Mouse (Mus musculus) left cerebral cortex, postnatal 10 days (tissue): ENCODE results near the gene Umps. TPM values are rescaled to one million over a fixed set of nuclear protein-coding genes. Genes with fewer than 3 reads are reported as not detected.

Source experiments
- DNase-seq, 2 experiments: peaks; one replicate each; pipeline ENCODE4 v3.0.0; 2021 to 2022; ENCODE audit warnings: low spot score in 2 of 2, mixed read lengths in 1 of 2; ENCODE audit errors: extremely low spot score in 1 of 2
- intact Hi-C: fragments of 180-260 bp; cut with DNase I; formaldehyde crosslinking; loops from one replicate; pipeline ENCODE4 v1.15.1; 2025
- total RNA-seq, 2 experiments: library from RNA; stranded (reverse); gene quantifications; 2 replicates each; pipeline ENCODE4 v1.2.3; 2021

The Umps gene
- total RNA-seq, 2 experiments from 2014 or later: 17.0 to 18.2 TPM

GRCm38 (mm10) chr16:33937567-33937966 is 29.3 kb downstream of the Umps start:
- intact Hi-C loops: no loop called here
- DNase-seq: peak in 1 of 2 experiments; percentile 62

GRCm38 (mm10) chr16:33936885-33937284 is 30.0 kb downstream of the Umps start:
- DNase-seq: no peak
- intact Hi-C loops: no loop called here

DNA sequence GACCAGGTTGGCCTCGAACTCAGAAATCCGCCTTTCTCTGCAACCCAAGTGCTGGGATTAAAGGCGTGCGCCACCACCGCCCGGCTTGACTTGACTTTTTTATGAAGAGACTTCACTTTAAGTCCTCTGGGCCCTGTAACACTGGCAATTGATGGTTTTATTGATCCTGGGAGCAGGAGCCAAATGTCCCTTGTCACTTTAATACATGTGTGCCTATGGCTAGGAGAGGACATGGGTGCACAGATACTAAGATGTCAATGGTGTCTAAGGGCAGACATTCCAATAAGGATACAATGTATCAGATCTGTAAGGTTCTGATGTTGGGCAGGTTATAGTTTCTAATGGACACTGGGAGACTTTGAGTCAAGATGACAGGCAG is 31.4 kb downstream of the Umps start:
- intact Hi-C loops: no loop called here
- DNase-seq: no peak

DNA sequence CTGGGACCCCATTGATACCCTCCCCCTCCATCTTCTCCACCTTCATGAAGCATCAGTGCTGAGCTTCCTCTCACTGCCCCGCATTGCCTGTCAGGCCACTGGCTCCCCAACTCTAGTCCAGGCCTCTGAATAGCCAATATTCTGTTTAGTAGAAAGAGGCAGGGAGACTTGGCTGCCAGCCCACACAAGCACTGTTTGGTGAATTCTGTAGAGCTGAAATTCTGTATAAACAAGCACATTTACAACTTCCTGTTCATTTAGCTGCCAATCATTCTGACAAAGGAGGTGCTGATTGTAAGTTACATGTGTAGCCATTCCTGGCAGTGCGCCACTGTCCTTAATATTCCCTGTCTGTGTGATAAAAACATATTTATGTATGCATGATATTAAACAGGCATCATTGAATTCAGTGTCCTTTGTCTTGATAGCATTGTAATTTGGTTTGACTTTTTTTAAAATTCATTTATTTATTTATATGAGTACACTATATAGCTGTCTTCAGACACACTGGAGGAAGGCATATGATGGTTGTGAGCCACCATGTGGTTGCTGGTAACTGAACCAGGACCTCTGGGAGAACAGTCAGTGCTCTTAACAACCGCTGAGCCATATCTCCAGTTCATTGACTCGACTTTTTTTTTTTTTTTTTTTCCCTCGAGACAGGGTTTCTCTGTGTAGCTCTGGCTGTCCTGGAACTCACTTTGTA is 32.0 kb downstream of the Umps start:
- peak; percentile 54 to 82 for DNase-seq
- intact Hi-C loops: no loop called here

GRCm38 (mm10) chr16:33933411-33933810 is 33.4 kb downstream of the Umps start:
- intact Hi-C loops: no loop called here

DNA sequence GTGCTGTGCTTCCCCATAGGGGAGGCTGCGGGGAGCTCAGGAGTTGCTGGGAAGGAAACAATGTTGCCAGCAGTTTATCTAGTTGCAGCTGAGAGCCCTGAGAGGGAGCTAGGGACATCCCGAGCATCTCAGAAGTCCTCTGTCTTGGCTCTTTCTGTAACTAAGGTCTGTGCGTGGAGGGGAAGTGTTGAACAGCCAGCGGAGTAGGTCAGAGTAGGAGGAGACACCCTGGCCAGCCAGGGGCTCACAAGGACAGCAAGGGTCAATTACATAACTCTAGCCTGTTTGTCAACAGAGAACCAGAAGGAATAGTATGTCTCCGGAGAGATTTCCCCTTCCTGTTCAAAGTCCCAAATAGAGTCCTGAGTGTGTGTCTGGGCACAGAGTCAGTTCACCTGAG is 34.7 kb downstream of the Umps start:
- no peak for DNase-seq
- intact Hi-C loops: no loop called here

More at GRCm38 (mm10) chr16:33933411-33933810, 33.4 kb downstream of the Umps start:
- DNase-seq: no peak

DNA sequence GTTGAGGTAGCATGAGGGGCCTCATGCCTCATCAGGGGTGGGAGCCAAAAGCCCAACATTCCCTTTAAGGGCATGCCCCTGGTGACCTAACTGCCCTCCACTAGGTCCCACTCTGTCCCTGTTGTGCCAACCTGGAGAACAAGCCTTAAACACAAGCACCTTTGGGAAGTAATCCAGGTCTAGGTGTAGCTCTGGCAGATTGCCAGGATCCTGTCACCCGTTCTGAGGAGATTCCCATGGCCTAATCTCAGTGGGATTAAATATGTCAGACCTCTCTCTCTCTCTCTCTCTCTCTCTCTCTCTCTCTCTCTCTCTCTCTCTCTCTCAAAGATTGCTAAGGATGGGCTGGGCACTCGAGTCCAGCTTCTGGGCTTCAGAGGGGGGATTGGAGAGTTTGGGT is 35.2 kb downstream of the Umps start:
- DNase-seq: no peak
- intact Hi-C loops: no loop called here

DNA sequence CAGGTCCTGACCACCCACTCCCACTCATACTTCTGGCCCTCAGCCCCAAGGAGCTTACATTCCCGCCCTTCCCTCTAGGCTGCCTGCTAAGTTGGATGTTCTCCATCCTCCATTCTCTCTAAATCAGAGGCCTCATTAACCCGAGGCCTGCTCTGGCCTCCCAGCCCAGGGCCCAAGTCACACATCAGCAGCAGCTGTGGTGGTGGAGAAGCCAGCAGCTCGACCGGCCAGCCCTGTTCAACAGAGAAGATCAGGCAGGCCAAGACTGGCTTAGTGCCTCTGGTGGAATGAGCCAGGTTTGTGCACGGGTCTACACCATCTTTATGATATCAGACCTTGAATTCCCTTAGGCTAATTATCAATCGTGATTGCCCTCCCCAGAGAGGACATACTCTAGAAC is 36.1 kb downstream of the Umps start:
- intact Hi-C loops: no loop called here
- DNase-seq: no peak

GRCm38 (mm10) chr16:33928788-33929462 is 37.9 kb downstream of the Umps start:
- no peak for DNase-seq

DNA sequence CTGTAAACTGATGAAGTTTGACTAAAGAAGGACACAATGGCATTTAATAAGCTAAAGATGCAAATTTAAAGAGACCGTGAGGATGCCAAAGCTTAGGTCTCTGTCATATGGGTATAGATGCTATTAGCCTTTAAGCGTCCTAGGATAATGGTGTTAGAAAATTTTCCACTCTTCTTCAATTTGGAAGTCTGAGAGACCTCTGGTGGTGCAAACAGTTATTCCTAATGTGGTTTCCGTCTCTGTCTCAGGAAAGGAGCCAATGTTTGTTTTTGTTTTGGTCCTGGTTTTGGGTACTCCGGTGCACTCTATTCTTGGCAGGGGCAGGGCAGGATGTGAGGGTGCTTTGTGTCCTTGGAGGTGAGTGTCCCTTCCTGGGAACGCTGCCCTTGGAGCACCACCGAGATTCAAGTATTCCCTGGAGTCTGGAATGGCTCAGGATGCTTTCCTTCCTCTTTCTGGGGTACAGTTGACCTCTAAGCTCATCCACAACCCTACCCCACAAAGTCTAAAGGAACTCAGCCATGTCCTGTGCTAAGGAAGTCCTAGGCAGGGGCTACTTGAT is 39.5 kb downstream of the Umps start:
- DNase-seq: no peak
- intact Hi-C loops: no loop called here

More at GRCm38 (mm10) chr16:33928788-33929462, 37.9 kb downstream of the Umps start:
- intact Hi-C loops: no loop called here

DNA sequence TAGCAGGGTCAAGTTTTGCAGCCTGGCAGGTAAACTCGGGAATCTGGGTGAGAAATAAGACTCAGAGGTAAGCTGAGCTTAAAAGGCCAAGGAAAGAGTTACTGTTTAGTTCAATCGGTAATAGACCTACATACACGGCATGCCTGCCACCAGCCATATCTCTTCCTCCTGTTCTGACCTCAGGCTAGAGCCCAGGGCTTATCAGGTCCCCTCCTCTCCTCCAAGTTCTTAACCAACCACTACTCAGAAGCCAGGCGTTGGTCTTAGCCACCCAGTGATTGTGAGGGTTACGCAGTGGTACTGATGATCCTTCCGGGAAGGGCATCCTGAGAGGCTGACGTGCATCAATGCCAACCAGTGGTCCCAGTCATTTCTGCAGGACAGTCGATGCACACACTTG is 43.1 kb downstream of the Umps start:
- intact Hi-C loops: no loop called here
- DNase-seq: no peak

- no peak for DNase-seq
- intact Hi-C loops: no loop called here
Observed at GRCm38 (mm10) chr16:33923001-33923316, 43.9 kb downstream of the Umps start.

DNA sequence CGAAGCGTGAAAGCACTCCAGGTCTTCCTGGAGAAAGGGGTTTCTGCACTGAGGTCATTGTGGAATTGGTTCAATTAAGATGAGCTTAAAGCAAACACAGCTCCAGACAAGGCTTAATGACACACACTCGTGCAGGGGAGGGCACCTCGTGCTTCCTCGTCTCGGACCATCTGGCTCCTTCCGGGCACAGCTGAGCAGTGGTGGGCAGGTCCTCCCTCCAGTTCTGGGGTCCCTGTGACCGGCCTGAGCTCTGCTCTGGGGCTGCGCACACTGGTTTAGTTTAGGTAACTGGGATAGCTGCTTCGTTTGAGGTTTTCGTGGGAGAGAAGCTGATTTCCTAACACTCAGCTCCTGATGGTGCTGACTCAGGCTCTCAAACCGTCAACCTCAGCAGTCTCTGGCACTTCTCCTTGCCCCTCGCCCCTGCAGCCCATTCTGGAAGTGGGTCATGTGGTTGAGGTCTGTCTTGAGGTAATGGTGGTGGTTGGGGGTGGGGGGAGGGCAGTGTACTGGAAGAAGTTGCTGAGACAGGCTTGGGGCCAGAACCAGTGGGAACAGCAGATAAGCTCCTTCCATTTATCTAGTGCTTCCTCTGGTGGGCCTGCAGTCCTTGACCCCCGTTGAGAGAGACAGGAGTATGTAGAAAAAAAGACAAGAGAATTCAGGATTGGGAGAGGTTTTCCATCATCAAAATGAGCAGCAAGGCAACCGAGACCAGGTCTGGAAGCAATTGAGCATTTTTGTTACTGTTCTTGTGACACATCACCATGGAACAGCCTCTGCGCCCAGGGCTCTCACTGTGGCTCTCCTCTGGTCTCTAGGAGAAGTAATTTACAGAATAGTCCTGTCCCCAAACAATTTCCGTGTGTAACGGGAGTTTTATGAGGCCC is 44.5 kb downstream of the Umps start:
- intact Hi-C loops: no loop called here
- DNase-seq: peak; percentile 45 to 50

- intact Hi-C loops: no loop called here
- no peak for DNase-seq
Observed at GRCm38 (mm10) chr16:33921514-33921913, 45.3 kb downstream of the Umps start.

DNA sequence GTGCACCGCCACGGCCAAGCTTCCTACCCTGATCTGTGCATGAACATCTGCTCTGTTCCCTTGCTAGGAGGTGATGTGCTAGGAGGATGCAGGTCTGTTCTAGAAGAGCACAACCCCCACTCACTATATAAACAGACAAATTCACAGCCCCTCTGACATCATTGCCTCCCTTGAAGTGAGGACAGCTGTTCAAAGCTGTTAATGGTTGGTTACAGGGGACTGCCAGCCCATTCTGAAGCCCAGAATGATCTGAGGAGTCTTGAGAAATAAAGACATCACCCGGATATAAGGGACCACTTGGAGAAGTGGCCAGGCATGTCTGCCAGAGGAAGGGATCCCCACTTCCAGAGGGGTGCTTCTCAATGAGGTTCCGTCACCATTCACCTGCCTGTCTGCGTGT is 48.9 kb downstream of the Umps start:
- intact Hi-C loops: no loop called here
- no peak for DNase-seq

- no peak for DNase-seq
- intact Hi-C loops: no loop called here
Observed at GRCm38 (mm10) chr16:33917390-33917789, 49.4 kb downstream of the Umps start.

GRCm38 (mm10) chr16:33916473-33917251 is 50.2 kb downstream of the Umps start:
- peak in 1 of 2 experiments; percentile 83 for DNase-seq
- intact Hi-C loops: no loop called here

DNA sequence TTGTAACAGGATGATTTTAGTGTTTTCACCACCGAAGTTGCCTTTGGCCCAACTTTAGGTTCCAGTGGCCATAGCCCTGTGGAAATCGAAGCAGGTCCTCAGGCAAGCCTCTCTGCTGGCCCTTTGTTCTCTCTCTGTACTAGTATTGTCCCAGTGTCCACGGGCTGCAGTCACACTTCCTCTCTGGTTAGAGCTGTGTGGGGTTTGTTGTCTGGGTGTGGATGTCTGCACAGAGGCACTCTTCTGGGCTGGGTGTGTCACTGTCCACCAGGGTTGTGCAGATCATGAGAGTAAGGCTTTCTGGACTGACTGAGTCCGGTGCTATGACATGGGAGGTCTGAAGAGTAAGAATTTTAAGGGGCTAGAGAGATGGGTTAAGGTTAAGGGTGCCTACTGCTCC is 51.8 kb downstream of the Umps start:
- intact Hi-C loops: no loop called here

GRCm38 (mm10) chr16:33908239-33908638 is 58.6 kb downstream of the Umps start:
- no peak for DNase-seq
- intact Hi-C loops: no loop called here

More for the DNA sequence above, 51.8 kb downstream of the Umps start:
- DNase-seq: no peak
